Mouse (Mus musculus) heart, adult 2 months (tissue): ENCODE measurements around the gene Tbc1d22a. TPM values are rescaled to one million over a fixed set of nuclear protein-coding genes. Genes with fewer than 3 reads are reported as not detected.

Experiments
- DNase-seq, 2 experiments: peaks; one replicate each; pipeline ENCODE4 v3.0.0; 2021
- H3K27ac ChIP-seq: fragments of 200-600 bp; 2 replicates; pipeline ENCODE4 v1.8.1; 2022
- H3K27me3 ChIP-seq: fragments of 200-500 bp; 2 replicates; pipeline ENCODE4 v1.6.1; 2012; ENCODE audit warnings: mild to moderate bottlenecking, low read length, inconsistent platforms, mixed read lengths; ENCODE audit not compliant: control insufficient read depth, insufficient read depth
- H3K36me3 ChIP-seq: fragments of 200-500 bp; 2 replicates; pipeline ENCODE4 v1.6.1; 2012; ENCODE audit warnings: low read length, inconsistent platforms; ENCODE audit not compliant: control insufficient read depth, insufficient read depth
- H3K4me1 ChIP-seq: fragments of 200-500 bp; 2 replicates; pipeline ENCODE4 v1.6.1; 2011; ENCODE audit warnings: low read length; ENCODE audit not compliant: control insufficient read depth, insufficient read depth
- H3K4me3 ChIP-seq: fragments of 200-600 bp; 2 replicates; pipeline ENCODE4 v1.8.1; 2022
- H3K79me2 ChIP-seq: fragments of 200-500 bp; replicated peaks from 2 replicates; pipeline ENCODE4 v1.6.1; 2012; ENCODE audit warnings: mild to moderate bottlenecking, inconsistent platforms, low read length, moderate library complexity, mixed read lengths; ENCODE audit not compliant: control insufficient read depth, insufficient read depth
- H3K9ac ChIP-seq: fragments of 200-500 bp; 2 replicates; pipeline ENCODE4 v1.6.1; 2012; ENCODE audit warnings: low read depth, mild to moderate bottlenecking, control low read depth, inconsistent platforms, low read length, mixed read lengths
- CTCF ChIP-seq: fragments of 200-600 bp; IDR thresholded peaks from 2 replicates; pipeline ENCODE4 v1.8.1; 2022; ENCODE audit warnings: antibody characterized with exemption, mild to moderate bottlenecking, moderate library complexity
- EP300 ChIP-seq: fragments of 200-500 bp; IDR thresholded peaks from 2 replicates; pipeline ENCODE4 v1.6.1; 2011; ENCODE audit warnings: low read depth, low read length, control low read depth; ENCODE audit not compliant: insufficient read depth
- POLR2A ChIP-seq: fragments of 200-500 bp; IDR thresholded peaks from 2 replicates; pipeline ENCODE4 v1.6.1; 2011; ENCODE audit warnings: mild to moderate bottlenecking, low read depth, low read length, control low read depth; ENCODE audit not compliant: insufficient read depth
- WGBS: fragments of 180-500 bp; shearing (Covaris S2); methylation state at CpG from one replicate; pipeline ENCODE4 v1.1.7; 2018; 5-methylcytosine and 5-hydroxymethylcytosine counted together
- intact Hi-C: fragments of 180-260 bp; cut with DNase I; formaldehyde crosslinking; loops from one replicate; pipeline ENCODE4 v1.15.1; 2025
- polyA plus RNA-seq: library from polyadenylated mRNA; depleted of rRNA; stranded (reverse); fragments of >200 nt; gene quantifications from 2 replicates; pipeline ENCODE4 v1.2.3, GENCODE M21; 2012
- total RNA-seq, 2 experiments: library from RNA; stranded (reverse); gene quantifications; 2 replicates each; pipeline ENCODE4 v1.2.3; 2021

Tbc1d22a gene
- total and polyA plus RNA-seq, 3 experiments, result 21.8 to 25.6 (median 23.2) TPM

DNA sequence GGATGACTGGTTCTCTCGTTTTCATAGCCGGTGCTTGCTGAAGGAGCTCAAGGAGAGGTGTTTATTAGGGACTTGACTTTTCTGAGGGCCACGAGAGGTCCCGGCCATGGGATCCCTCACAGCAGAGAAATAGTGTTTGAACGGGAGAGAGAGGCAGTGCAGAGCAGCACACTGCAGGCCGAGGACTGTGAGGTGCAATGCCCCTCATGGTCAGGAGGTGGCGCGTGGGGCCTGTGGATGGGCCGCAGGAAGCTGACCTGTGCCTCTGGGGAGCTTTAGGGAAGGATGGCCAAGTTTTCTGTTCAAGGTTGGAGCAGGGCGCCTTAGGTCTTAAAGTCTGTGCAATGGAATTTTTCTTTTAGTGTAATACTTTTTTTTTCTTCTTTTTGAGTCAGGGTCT lies 25.5 kb downstream of the Tbc1d22a start:
- H3K27ac ChIP-seq, result no peak overlapping the region
- 30% methylated on average over 10 of the region's 10 CpGs for WGBS
- intact Hi-C loops, result loop anchor here (10.0 kb wide), 2 partner anchors 345 to 1305 kb away; partner anchors contain the start of gene Fam19a5

DNA sequence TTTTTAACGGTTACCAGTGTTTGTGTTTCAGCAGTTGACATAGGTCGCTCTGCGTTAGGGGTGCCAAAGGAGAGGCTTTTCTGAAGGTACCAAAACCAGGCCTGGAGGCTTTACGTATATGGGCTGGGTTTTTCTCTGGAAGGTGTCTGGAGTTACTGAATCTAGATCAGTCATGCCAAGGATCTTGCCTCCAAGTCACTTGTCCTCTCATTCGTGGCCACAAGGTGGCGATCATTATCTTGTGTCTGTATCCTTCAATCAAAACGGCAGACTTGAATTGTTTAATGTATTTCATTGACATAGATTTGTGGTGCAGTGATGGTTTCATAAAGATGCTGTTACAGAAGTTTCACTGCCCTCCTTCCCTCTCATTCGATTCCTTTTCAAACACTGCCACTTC lies 29.4 kb downstream of the Tbc1d22a start:
- Histone ChIP-seq H3K9ac (no peak overlapping the region), H3K79me2 (no peaks in the 10 kb centered on the region; the same call in 1 of the 2 replicates), H3K4me1 (no peaks in the 10 kb centered on the region), H3K36me3 (no peaks in the 10 kb centered on the region), H3K27ac (no peak overlapping the region), H3K27me3 (no peaks in the 10 kb centered on the region), H3K4me3 (no peak overlapping the region)
- intact Hi-C loops, result loop anchor here (2.0 to 10.0 kb wide), 3 partner anchors 161 to 1301 kb away; partner anchors contain the start of gene Fam19a5
- TF ChIP-seq CTCF (peak; percentile 89), EP300 (no peak)
- 29% methylated on average over 8 of the region's 8 CpGs for WGBS
- peak; percentile 44 to 71 for DNase-seq

More for the DNA sequence above, 25.5 kb downstream of the Tbc1d22a start:
- Histone ChIP-seq H3K9ac (no peak overlapping the region), H3K4me3 (no peak overlapping the region), H3K27me3 (no peaks in the 10 kb centered on the region), H3K79me2 (no peaks in the 10 kb centered on the region), H3K36me3 (no peaks in the 10 kb centered on the region), H3K4me1 (peaks cover under 1% of the 10 kb centered on the region; the same call in 1 of the 2 replicates)
- peak; percentile 70 to 83 for DNase-seq
- peak; percentile 54 for TF ChIP-seq EP300
- TF ChIP-seq CTCF, result peak; percentile 93
- no peak for TF ChIP-seq POLR2A

DNA sequence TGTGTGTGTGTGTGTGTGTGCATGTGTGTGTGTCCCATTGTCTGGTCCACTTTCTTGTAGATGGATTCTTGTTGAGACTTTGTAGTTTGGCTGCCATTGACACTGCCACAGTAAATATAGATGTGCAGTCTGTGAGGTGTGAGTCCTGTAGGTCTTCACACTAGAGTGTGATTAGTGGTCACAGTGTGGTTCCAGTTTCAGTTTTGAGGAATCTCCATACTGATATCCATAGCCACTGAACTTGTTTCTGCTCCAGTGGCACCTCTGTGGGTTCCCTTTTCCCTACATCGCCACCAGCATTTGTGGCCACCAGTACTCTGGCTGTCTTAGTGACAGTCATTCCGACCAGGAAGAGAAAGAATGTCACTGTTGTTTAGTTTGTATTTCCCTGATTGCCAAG lies 30.1 kb downstream of the Tbc1d22a start:
- intact Hi-C loops, result loop anchor here (10.0 kb wide), 2 partner anchors 340 to 1300 kb away; partner anchors contain the start of gene Fam19a5
- Histone ChIP-seq H3K36me3 (no peaks in the 10 kb centered on the region), H3K27ac (no peak overlapping the region), H3K4me1 (no peaks in the 10 kb centered on the region), H3K4me3 (no peak overlapping the region), H3K79me2 (no peaks in the 10 kb centered on the region; the same call in 1 of the 2 replicates), H3K27me3 (no peaks in the 10 kb centered on the region), H3K9ac (no peak overlapping the region)
- TF ChIP-seq CTCF, result no peak
- no peak for TF ChIP-seq POLR2A
- no peak for TF ChIP-seq EP300
- no peak for DNase-seq
- 70% methylated on average over 2 of the region's 2 CpGs for WGBS

- H3K4me1 ChIP-seq, result no peaks in the 10 kb centered on the region
- 66% methylated on average over 9 of the region's 9 CpGs for WGBS
- H3K27ac ChIP-seq, result no peak overlapping the region
- peak; percentile 24 to 44 for DNase-seq
- no peaks in the 10 kb centered on the region for H3K27me3 ChIP-seq
- no peak overlapping the region for H3K9ac ChIP-seq
- H3K36me3 ChIP-seq, result no peaks in the 10 kb centered on the region
- intact Hi-C loops, result no loop called here
- H3K79me2 ChIP-seq, result no peaks in the 10 kb centered on the region; the same call in 1 of the 2 replicates
- TF ChIP-seq POLR2A, result no peak
- TF ChIP-seq CTCF, result peak; percentile 72
- 0 out of 2 replicates have a peak, but pooled peaks have one; percentile 30 for TF ChIP-seq EP300
- no peak overlapping the region for H3K4me3 ChIP-seq
Measured at GRCm38 (mm10) chr15:86250269-86250668, 36.0 kb downstream of the Tbc1d22a start.

GRCm38 (mm10) chr15:86252130-86252529 lies 37.9 kb downstream of the Tbc1d22a start:
- H3K4me3 ChIP-seq, result no peak overlapping the region
- intact Hi-C loops, result no loop called here
- TF ChIP-seq EP300 (no peak), POLR2A (no peak), CTCF (no peak)
- no peak for DNase-seq
- no peaks in the 10 kb centered on the region for H3K27me3 ChIP-seq
- H3K36me3 ChIP-seq, result no peaks in the 10 kb centered on the region
- H3K27ac ChIP-seq, result no peak overlapping the region
- H3K9ac ChIP-seq, result no peak overlapping the region
- no peaks in the 10 kb centered on the region; the same call in 1 of the 2 replicates for H3K79me2 ChIP-seq
- H3K4me1 ChIP-seq, result peaks cover 2% of the 10 kb centered on the region; the same call in 1 of the 2 replicates

GRCm38 (mm10) chr15:86252684-86253083 lies 38.4 kb downstream of the Tbc1d22a start:
- H3K27ac ChIP-seq, result no peak overlapping the region
- intact Hi-C loops, result no loop called here

More at GRCm38 (mm10) chr15:86252684-86253083, 38.4 kb downstream of the Tbc1d22a start:
- peaks cover 2% of the 10 kb centered on the region; the same call in 1 of the 2 replicates for H3K4me1 ChIP-seq
- DNase-seq, result no peak
- no peaks in the 10 kb centered on the region; the same call in 1 of the 2 replicates for H3K79me2 ChIP-seq
- WGBS, result 56% methylated on average over 4 of the region's 4 CpGs
- no peaks in the 10 kb centered on the region for H3K36me3 ChIP-seq
- H3K9ac ChIP-seq, result no peak overlapping the region
- no peaks in the 10 kb centered on the region for H3K27me3 ChIP-seq
- no peak overlapping the region for H3K4me3 ChIP-seq
- TF ChIP-seq POLR2A (no peak), EP300 (no peak), CTCF (0 out of 2 replicates have a peak, but pooled peaks have one; percentile 17)
